Mouse (Mus musculus) cortical plate, adult 2 months (tissue): ENCODE data around the gene Hsph1. TPM values are rescaled to one million over a fixed set of nuclear protein-coding genes. Genes with fewer than 3 reads are reported as not detected.

Source experiments
- H3K27ac ChIP-seq: fragments of 200-500 bp; 2 replicates; pipeline ENCODE4 v1.5.1; 2012; ENCODE audit warnings: low read length, control low read depth, inconsistent platforms; ENCODE audit not compliant: insufficient read depth
- H3K4me1 ChIP-seq: fragments of 200-500 bp; 2 replicates; pipeline ENCODE4 v1.6.1; 2011; ENCODE audit warnings: low read length; ENCODE audit not compliant: control insufficient read depth, insufficient read depth
- H3K4me3 ChIP-seq: fragments of 200-500 bp; 2 replicates; pipeline ENCODE4 v1.5.1; 2011; ENCODE audit warnings: mild to moderate bottlenecking, low read length, control low read depth; ENCODE audit not compliant: insufficient read depth
- CTCF ChIP-seq: fragments of 200-500 bp; IDR thresholded peaks from 2 replicates; pipeline ENCODE4 v1.5.1; 2011; ENCODE audit warnings: mild to moderate bottlenecking, control low read depth, low read length; ENCODE audit not compliant: insufficient read depth; ENCODE audit errors: extremely low read depth
- POLR2A ChIP-seq: fragments of 200-500 bp; IDR thresholded peaks from 2 replicates; pipeline ENCODE4 v1.6.1; 2011; ENCODE audit warnings: mild to moderate bottlenecking, low read length, control low read depth; ENCODE audit not compliant: insufficient read depth; ENCODE audit errors: extremely low read depth
- polyA plus RNA-seq: library from polyadenylated mRNA; depleted of rRNA; stranded (reverse); fragments of >200 nt; gene quantifications from 2 replicates; pipeline ENCODE4 v1.2.3, GENCODE M21; 2012; rRNA removed

Hsph1 gene
- polyA plus RNA-seq: 209 and 217 TPM in 2 replicates

DNA sequence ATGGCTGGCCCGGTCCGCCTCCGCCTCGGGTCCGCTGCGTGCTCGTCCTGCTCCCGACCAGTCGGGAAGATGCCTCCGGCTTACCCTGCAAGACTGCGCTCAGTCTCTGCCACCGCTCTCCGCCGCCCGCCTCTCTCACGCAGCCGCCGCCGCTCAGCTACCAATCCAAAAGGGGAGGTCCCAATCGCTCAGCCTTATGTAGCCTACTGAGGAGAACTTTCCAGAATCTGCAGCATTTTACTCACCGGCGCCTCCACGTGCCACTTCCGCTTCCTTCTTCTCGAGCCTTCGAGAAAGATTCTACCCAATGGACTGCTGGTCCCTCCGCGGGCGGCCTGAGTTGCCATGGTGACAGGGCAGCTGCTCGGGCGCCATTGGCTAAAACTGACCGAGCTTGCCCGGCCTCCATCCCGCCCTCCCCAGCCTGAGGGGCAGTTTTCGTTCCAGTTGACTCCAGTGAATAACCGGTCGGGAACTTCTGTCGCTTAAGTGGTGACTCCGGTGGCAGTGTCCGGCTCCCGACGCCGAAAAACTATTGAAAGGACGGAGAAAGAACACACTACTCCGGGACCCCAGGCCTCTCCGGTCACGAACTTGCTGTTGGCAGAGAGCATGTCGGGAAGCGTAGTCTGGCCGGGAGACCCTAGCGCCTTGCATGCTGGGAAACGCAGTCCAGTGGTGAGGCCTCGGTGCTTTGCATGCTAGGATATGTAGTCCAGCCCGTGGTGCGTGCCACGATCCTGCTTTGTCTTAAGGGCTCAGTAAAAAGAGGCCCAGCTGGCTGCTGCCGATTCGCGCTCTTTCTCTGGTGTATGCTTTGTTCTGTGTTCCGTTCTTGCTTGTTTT lies at the start of gene Hsph1:
Hsph1 (minus strand) TSS at position 302 of the 846 bp plus-strand sequence.
- H3K4me3 ChIP-seq: peak within 1 kb of the TSS; percentile 48
- peak within 1 kb of the TSS; percentile 80 for H3K27ac ChIP-seq
- H3K4me1 ChIP-seq: no peaks in the 10 kb centered on the region
- peak; percentile 99 for TF ChIP-seq POLR2A
- TF ChIP-seq CTCF: no peak

DNA sequence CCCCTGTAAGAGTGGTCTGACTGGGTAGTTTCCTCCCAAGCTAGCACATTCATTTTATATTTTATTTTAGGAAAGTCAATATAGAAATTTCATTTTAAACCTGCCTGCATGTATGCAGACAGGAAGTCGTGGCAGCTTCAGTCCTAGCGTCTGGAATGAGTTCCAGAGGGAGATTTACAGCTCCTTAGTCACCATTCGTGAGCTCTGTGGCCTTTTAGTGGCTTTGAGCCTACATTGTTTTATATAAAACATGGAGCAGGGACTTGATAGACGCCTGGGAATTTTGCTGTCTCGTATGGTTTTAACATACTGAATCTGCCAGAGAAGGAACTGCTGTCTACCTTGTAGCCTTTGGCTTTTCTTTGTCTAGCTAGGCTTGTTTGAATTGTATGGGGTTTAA lies 44.8 kb upstream of the Hsph1 start:
- TF ChIP-seq CTCF (no peak), POLR2A (no peak)

DNA sequence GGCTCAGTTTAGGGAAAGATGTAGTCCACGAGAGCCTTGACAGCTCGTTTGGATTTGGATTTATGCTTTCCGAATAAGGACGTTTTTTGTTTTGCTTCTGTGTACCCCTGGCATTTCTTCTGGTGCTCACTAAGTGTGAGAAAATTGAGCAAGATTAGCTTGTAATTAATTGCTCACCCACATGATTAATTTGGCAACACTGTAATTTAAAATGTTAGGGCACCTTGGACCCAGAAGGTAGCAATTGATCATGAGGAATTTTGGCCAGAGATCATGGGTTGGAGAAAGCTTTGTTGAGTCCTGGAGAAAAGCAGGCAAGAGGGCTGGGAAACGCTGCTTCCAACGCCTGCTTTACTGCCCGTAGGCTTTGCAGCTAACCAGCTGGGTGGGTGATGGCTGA lies 43.7 kb upstream of the Hsph1 start:
- H3K4me3 ChIP-seq: no peak overlapping the region; the same call in 1 of the 2 replicates
- H3K4me1 ChIP-seq: no peaks in the 10 kb centered on the region
- TF ChIP-seq POLR2A: no peak
- TF ChIP-seq CTCF: no peak
- no peak overlapping the region for H3K27ac ChIP-seq

More for the DNA sequence above, 44.8 kb upstream of the Hsph1 start:
- no peak overlapping the region for H3K4me3 ChIP-seq
- H3K4me1 ChIP-seq: no peaks in the 10 kb centered on the region
- H3K27ac ChIP-seq: no peak overlapping the region

DNA sequence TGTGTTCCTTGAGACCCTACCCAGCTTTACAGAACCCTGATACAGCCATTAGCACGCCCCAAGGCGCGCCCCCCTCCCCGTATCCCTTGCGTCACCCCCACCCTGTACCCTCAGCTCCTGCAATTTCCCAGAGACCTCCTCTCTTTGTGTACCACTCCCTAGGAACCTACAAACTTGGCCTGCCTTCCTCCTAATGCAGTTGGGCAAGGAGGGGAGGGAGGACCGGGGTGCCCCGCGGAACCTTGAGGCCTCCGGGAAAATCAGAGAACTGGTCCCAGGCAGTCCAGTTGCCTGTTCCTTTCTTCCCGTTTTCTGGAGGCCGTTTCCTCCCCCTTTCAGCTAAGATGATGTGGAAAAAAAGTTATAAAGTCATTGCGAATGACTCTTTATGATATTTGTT lies 43.2 kb upstream of the Hsph1 start:
- Histone ChIP-seq H3K4me1 (no peaks in the 10 kb centered on the region), H3K27ac (no peak overlapping the region), H3K4me3 (peak overlapping the region; percentile 75)
- TF ChIP-seq POLR2A: no peak
- no peak for TF ChIP-seq CTCF

DNA sequence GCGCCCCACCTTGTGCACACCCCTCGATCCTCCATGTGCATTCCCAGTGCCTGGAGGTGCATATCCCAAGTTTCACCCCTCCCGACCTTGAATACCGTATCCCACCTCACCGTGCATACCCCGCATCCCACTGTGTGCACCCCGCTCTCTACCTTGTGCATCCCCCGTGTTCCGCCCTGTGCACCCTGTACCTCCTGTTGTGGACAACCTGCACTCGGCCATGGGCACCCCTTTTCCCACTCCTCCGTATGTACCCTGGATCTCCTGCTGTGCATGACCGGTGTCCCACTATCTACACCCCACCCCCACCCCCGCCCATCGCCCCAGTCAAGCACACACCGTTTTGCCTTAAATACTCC lies 42.8 kb upstream of the Hsph1 start:
- Histone ChIP-seq H3K4me3 (peak overlapping the region; percentile 75), H3K27ac (no peak overlapping the region), H3K4me1 (no peaks in the 10 kb centered on the region)
- TF ChIP-seq POLR2A (no peak), CTCF (no peak)

DNA sequence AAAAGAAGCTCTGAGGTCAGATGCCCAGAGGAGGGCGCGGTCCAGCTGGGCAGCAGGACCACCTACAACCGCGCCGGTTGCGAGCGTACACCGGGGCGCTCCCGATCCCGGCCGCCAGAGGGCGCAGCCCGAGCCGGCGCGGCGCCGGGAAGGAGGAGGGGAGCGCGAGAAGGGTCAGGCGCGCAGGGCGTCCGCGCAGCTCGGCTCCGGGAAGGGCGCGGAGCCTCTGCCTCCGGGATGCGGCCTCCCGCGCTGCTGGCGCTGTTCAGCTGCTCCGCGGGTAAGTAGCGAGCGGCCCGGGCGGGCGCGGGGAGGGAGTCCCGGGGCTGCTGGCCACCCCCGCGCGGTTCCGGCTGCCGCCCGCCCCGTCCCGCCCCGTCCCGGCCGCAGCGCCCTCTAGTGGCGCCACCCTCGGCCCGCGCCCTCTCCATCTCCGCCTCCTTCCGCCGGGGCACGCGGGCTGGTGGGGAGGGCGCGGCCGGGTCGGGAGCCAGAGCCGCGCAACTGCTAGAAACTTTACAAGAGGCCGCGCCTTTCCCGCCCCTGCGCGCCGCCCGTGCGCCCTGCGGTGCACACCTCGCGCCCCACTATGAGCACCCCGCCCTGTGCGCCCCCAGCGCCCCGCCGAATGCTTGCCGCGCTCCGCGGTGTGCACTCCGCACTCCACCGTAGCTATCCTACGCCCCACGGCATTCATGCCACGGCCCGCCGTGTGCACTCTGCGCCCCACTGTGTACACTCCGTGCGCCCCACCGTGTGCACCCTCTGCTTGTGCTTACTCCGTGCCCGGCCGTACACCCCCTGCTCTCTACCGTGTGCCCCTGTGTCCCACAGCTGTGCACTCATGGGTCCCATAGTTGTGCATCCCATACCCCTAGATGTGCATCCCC lies 42.2 kb upstream of the Hsph1 start, which contains the start of gene B3glct:
B3glct (plus strand) TSS at position 131 of the 890 bp plus-strand sequence.
- H3K4me1 ChIP-seq: no peaks in the 10 kb centered on the region
- peak within 1 kb of the TSS; percentile 99; the same call in 1 of the 2 replicates for H3K27ac ChIP-seq
- TF ChIP-seq POLR2A (no peak), CTCF (0 out of 2 replicates have a peak, but pooled peaks have one; percentile 36)
- peak within 1 kb of the TSS; percentile 75 for H3K4me3 ChIP-seq

DNA sequence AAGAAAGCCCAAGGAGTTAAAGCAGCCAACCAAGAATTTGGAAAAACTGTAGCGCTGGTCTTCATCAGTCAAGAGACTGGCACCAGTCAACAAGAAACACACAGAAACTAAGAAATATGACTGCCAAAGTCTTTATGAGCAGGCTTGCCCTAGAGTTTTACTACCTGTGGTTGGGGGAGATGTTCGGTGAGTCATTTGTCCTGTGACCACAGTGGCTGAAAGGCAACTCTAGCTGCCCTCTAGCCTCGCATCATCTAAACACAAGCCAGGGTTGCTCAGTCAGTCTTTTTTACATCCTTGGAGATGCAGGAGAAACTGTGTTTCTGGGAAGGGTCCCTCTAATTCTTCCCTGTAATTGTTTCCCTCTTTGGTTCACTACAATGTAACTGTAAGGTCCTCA lies 41.0 kb upstream of the Hsph1 start:
- Histone ChIP-seq H3K27ac (no peak overlapping the region), H3K4me1 (no peaks in the 10 kb centered on the region), H3K4me3 (no peak overlapping the region)
- TF ChIP-seq CTCF (no peak), POLR2A (no peak)

DNA sequence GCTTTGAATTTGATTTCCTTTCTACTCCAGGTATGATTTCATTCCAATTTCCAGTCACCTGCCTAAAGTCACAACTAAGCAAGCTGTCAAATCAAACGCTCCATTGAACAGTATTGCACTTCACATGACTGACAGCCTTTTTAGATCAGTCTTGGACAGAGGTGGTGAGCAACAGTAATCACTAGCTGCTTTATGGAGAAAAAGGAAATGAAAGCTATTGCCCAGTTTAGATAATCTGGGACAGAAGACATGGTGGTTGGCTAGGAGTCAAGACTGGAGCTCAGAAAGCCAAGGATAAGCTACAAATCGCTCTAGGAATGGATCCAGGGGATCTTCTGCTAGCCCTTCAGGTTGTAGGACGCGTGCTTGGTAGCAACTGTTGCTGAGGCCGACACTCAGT lies 27.2 kb upstream of the Hsph1 start:
- Histone ChIP-seq H3K4me3 (no peak overlapping the region), H3K27ac (no peak overlapping the region), H3K4me1 (no peaks in the 10 kb centered on the region)
- no peak for TF ChIP-seq POLR2A
- TF ChIP-seq CTCF: no peak

DNA sequence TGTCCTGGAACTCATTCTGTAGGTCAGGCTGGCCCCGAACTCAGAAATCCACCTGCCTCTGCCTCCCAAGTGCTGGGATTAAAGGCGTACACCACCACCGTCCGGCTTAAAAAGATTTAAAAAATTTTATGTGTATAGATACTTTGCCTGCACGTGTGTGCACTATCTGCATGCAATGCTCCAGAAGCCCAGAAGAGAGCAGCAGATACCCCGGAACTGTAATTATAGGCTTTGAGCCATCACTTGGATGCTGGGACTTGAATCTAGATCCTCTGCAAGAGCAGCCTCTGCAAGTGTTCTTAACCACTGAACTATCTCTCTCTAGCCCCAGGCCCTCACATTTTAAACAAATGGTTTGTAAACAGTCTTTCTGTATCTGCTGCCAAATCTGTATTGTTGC lies 26.8 kb upstream of the Hsph1 start:
- no peaks in the 10 kb centered on the region for H3K4me1 ChIP-seq
- H3K27ac ChIP-seq: no peak overlapping the region
- no peak for TF ChIP-seq POLR2A
- TF ChIP-seq CTCF: no peak
- no peak overlapping the region for H3K4me3 ChIP-seq

DNA sequence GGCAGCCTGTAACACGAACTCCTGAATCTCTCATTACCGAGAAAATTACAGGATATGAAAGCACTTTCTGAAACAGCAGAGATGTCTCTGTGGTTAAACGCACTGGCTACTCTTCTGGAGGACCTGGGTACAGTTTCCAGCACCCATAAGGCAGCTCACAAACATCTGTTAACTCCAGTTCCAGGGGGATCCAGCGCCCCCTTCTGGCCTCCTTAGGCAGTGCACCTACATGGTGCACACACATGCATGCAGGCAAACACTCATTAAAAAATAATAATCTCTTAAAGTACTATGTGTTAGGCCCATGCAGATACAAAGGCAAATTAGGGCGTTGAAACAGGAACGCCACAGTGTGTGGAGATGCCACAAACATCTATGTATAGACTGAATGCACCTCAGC lies 25.3 kb upstream of the Hsph1 start:
- no peak overlapping the region for H3K4me3 ChIP-seq
- H3K4me1 ChIP-seq: no peaks in the 10 kb centered on the region
- TF ChIP-seq POLR2A (no peak), CTCF (no peak)
- H3K27ac ChIP-seq: no peak overlapping the region
